ENCODE assay signal across 18 mouse cellular contexts in the genomic region with DNA sequence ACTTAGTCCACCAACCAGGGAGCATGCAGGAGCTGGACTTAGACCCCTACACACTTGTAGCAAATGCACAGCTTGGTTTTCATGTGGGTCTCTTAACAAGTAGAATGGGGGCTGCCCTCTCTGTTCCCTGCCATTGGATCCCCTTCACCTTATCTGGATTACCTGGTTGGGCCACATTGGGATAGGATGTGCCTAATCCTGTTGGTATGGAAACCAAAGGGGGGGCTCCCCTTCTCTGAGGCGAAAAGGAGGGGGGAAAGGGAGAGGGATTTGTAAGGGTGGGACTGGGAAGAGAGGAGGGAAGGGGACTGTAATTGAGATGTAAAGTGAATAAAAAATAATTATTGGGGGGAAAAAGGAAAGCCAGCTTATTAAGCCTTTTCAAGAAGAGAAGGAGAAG.
"Had no signal": no experiment of that assay in that cellular context is flagged by ENCODE, and none has a peak within 500 bp of the region (broad histone marks: within the 10 kb centered on the region; RNA-seq: fewer than 3 reads in every experiment).

No protein-coding gene starts in this region.

- DNase-seq: kidney, adult 2 months; kidney, postnatal 25 days; layer of hippocampus, postnatal 36 days; left cerebral cortex, postnatal 4 days; liver, postnatal 0 days; lung, embryonic 14.5 days; thymus, adult 2 months; thymus, postnatal 14 days; thymus, postnatal 4 days had no signal

- H3K9ac ChIP-seq: limb, embryonic 12.5 days; limb, embryonic 15.5 days; liver, embryonic 14.5 days; liver, postnatal 0 days; lung, embryonic 14.5 days had no signal

- H3K4me3 ChIP-seq: left cerebral cortex, adult 2 months; limb, embryonic 12.5 days; limb, embryonic 15.5 days had no signal

- H3K27ac ChIP-seq: kidney, postnatal 0 days; left cerebral cortex, adult 2 months; limb, embryonic 12.5 days; limb, embryonic 15.5 days; liver, embryonic 14.5 days; macrophage; stomach, postnatal 0 days had no signal

- H3K4me1 ChIP-seq: limb, embryonic 12.5 days; limb, embryonic 15.5 days had no signal

- H3K36me3 ChIP-seq: limb, embryonic 12.5 days; limb, embryonic 15.5 days had no signal

- H3K4me2 ChIP-seq: limb, embryonic 12.5 days; limb, embryonic 15.5 days; liver, embryonic 11.5 days; lung, embryonic 14.5 days had no signal

- H3K9me3 ChIP-seq: limb, embryonic 12.5 days; limb, embryonic 15.5 days had no signal

- H3K27me3 ChIP-seq: limb, embryonic 12.5 days; limb, embryonic 15.5 days had no signal

- ATAC-seq: liver, postnatal 0 days; lung, postnatal 0 days had no signal
